Mouse (Mus musculus) heart, adult 2 months (tissue): ENCODE measurements around the gene Coro7.

Source experiments
- CTCF ChIP-seq: fragments of 200-600 bp; IDR thresholded peaks from 2 replicates; pipeline ENCODE4 v1.8.1; 2022; ENCODE audit warnings: antibody characterized with exemption, mild to moderate bottlenecking, moderate library complexity
- POLR2A ChIP-seq: fragments of 200-500 bp; IDR thresholded peaks from 2 replicates; pipeline ENCODE4 v1.6.1; 2011; ENCODE audit warnings: mild to moderate bottlenecking, low read depth, low read length, control low read depth; ENCODE audit not compliant: insufficient read depth

DNA sequence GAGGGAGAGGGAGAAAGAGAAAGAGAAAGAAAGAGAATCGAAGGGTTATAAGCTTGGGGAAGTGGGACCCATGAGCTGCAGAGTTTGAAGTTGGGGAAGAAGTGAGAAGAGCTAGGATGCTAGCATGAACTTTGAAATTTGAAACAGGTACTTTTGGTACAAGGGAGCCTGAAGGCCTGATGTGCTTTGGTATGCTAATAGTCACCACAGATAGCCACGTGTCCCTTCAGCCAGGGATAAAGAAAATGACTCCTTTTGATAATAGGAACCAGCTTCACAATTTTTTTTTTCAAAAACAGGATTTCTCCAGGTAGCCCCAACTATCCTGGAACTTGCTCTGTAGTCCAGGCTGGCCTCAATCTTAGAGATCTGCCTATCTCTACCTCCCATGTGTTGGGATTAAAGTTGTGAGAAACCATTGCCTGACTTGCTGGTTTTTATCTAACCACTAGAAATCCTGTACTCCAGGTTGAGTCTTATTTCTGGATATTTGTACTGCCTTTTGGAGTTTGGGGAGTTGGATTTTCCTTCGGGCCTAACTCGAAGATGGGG lies 3.1 kb upstream of the Coro7 start:
- TF ChIP-seq POLR2A (no peak), CTCF (no peak)
